Comparison of ENCODE assay signal across 31 mouse cellular contexts in genomic region chr15:83567728-83568127, GRCm38 (mm10). TPM values are rescaled to one million over a fixed set of nuclear protein-coding genes. Genes with fewer than 3 reads are reported as not detected.
DNase-seq lines count a peak whose midpoint lies in the region; ATAC-seq and TF ChIP-seq lines count a peak whose summit lies in the region.
"Had no signal": no experiment of that assay in that cellular context is flagged by ENCODE, and none has a peak within 500 bp of the region (broad histone marks: within the 10 kb centered on the region; RNA-seq: fewer than 3 reads in every experiment).

No protein-coding gene starts in this region.

- H3K36me3 ChIP-seq in liver, embryonic 15.5 days (replicated peaks): peaks cover 14% of the 10 kb centered on the region
- peaks cover 14% of the 10 kb centered on the region for H3K36me3 ChIP-seq in liver, postnatal 0 days (replicated peaks; ENCODE audit: insufficient read depth, low read length)
- peaks cover 0 to 8% of the 10 kb centered on the region in 2 experiments; a peak in 2 of 4 replicates for H3K36me3 ChIP-seq in MEL (ENCODE audit: control insufficient read depth in 1 of 2, insufficient read depth in 2 of 2, low read length in 2 of 2)
- peaks cover 10% of the 10 kb centered on the region for H3K36me3 ChIP-seq in liver, embryonic 16.5 days (ENCODE audit: control insufficient read depth, insufficient read depth)
- H3K36me3 ChIP-seq in hindbrain, embryonic 11.5 days (ENCODE audit: control insufficient read depth, insufficient read depth, low read length): no peaks in the 10 kb centered on the region
- H3K36me3 ChIP-seq: embryonic facial prominence, embryonic 10.5 days; embryonic facial prominence, embryonic 15.5 days; forebrain, embryonic 12.5 days; hindbrain, embryonic 10.5 days; kidney, embryonic 15.5 days; midbrain, embryonic 12.5 days; neural tube, embryonic 13.5 days had no signal

- ATAC-seq in liver, embryonic 15.5 days (ENCODE audit: insufficient read depth): no peak
- no peak for ATAC-seq in liver, postnatal 0 days
- ATAC-seq in liver, embryonic 16.5 days (ENCODE audit: low read depth): no peak
- no peak for ATAC-seq in hindbrain, embryonic 11.5 days (ENCODE audit: low FRiP score)
- ATAC-seq: hindbrain, embryonic 16.5 days had no signal

- no peak for TF ChIP-seq POLR2A in MEL (IDR thresholded peaks at IDR 0.05; ENCODE audit: control insufficient read depth in 1 of 2, insufficient read depth in 1 of 2, low read depth in 1 of 2, low read length in 2 of 2, poor library complexity in 1 of 2)

- no peak overlapping the region for H3K4me2 ChIP-seq in liver, embryonic 15.5 days
- no peak overlapping the region for H3K4me2 ChIP-seq in liver, postnatal 0 days (ENCODE audit: low read depth, low read length)
- H3K4me2 ChIP-seq in liver, embryonic 16.5 days (ENCODE audit: low read depth, low read length): no peak overlapping the region
- no peak overlapping the region for H3K4me2 ChIP-seq in hindbrain, embryonic 11.5 days (replicated peaks; ENCODE audit: low read depth, low read length)
- H3K4me2 ChIP-seq: embryonic facial prominence, embryonic 15.5 days; forebrain, embryonic 12.5 days; kidney, embryonic 15.5 days; midbrain, embryonic 12.5 days; neural tube, embryonic 13.5 days had no signal

- peaks cover 71% of the 10 kb centered on the region for H3K4me1 ChIP-seq in liver, embryonic 15.5 days (replicated peaks)
- peaks cover 33% of the 10 kb centered on the region for H3K4me1 ChIP-seq in liver, postnatal 0 days (ENCODE audit: insufficient read depth)
- peaks cover 3 to 26% of the 10 kb centered on the region in 2 experiments; a peak in 3 of 4 replicates for H3K4me1 ChIP-seq in MEL (ENCODE audit: control insufficient read depth in 1 of 2, insufficient read depth in 2 of 2, low read length in 2 of 2)
- peaks cover 40% of the 10 kb centered on the region for H3K4me1 ChIP-seq in liver, embryonic 16.5 days (ENCODE audit: control insufficient read depth, low read depth, low read length)
- H3K4me1 ChIP-seq in hindbrain, embryonic 11.5 days (replicated peaks; ENCODE audit: control insufficient read depth, insufficient read depth, low read length): 0 out of 2 replicates have a peak, but pooled peaks cover 6% of the 10 kb centered on the region

- peak overlapping the region; percentile 16; the same call in 1 of the 2 replicates for H3K27ac ChIP-seq in liver, embryonic 15.5 days (replicated peaks)
- H3K27ac ChIP-seq in liver, postnatal 0 days (ENCODE audit: low read depth): no peak overlapping the region
- H3K27ac ChIP-seq in MEL (ENCODE audit: control insufficient read depth, low read depth, low read length): no peak overlapping the region
- H3K27ac ChIP-seq in liver, embryonic 16.5 days (ENCODE audit: low read length): 0 out of 2 replicates have a peak overlapping the region, but pooled peaks have one; percentile 3
- H3K27ac ChIP-seq in hindbrain, embryonic 11.5 days (ENCODE audit: low read depth, low read length): no peak overlapping the region
- H3K27ac ChIP-seq: embryonic facial prominence, embryonic 10.5 days; embryonic facial prominence, embryonic 15.5 days; forebrain, embryonic 12.5 days; hindbrain, embryonic 10.5 days; kidney, embryonic 15.5 days; layer of hippocampus, adult 2 months; macrophage; midbrain, embryonic 12.5 days; neural tube, embryonic 13.5 days had no signal

- no peak for TF ChIP-seq RAD21 in MEL (IDR thresholded peaks at IDR 0.05; ENCODE audit: low read depth, low read length)

- 0 out of 2 replicates have a peak overlapping the region, but pooled peaks have one; percentile 1 for H3K9ac ChIP-seq in liver, embryonic 15.5 days
- H3K9ac ChIP-seq in liver, postnatal 0 days (replicated peaks): no peak overlapping the region
- H3K9ac ChIP-seq in MEL (ENCODE audit: control insufficient read depth, low read depth, low read length, poor library complexity, severe bottlenecking): no peak overlapping the region
- H3K9ac ChIP-seq in liver, embryonic 16.5 days (ENCODE audit: low read depth, low read length): no peak overlapping the region
- H3K9ac ChIP-seq in hindbrain, embryonic 11.5 days (ENCODE audit: low read depth, low read length): no peak overlapping the region
- H3K9ac ChIP-seq: embryonic facial prominence, embryonic 15.5 days; forebrain, embryonic 12.5 days; kidney, embryonic 15.5 days; midbrain, embryonic 12.5 days; neural tube, embryonic 13.5 days had no signal

- H3K79me2 ChIP-seq in MEL (ENCODE audit: control insufficient read depth, insufficient read depth, low read length, poor library complexity): peaks cover 2% of the 10 kb centered on the region; the same call in 1 of the 2 replicates

- no peak for TF ChIP-seq CTCF in liver, postnatal 0 days (IDR thresholded peaks at IDR 0.05; ENCODE audit: low read depth)
- no peak for TF ChIP-seq CTCF in MEL (IDR thresholded peaks at IDR 0.05 in 2 of 3, conservative IDR thresholded peaks at IDR 0.05 in 1 of 3; ENCODE audit: control insufficient read depth in 1 of 3, insufficient read depth in 1 of 3, low read depth in 2 of 3, low read length in 3 of 3, poor library complexity in 1 of 3, severe bottlenecking in 1 of 3)

- H3K9me3 ChIP-seq in liver, embryonic 15.5 days (replicated peaks): no peaks in the 10 kb centered on the region
- H3K9me3 ChIP-seq in liver, postnatal 0 days (ENCODE audit: low read length): no peaks in the 10 kb centered on the region
- no peaks in the 10 kb centered on the region for H3K9me3 ChIP-seq in MEL (replicated peaks; ENCODE audit: insufficient read depth, low read length)
- no peaks in the 10 kb centered on the region for H3K9me3 ChIP-seq in liver, embryonic 16.5 days (replicated peaks; ENCODE audit: control insufficient read depth, low read length)
- H3K9me3 ChIP-seq in hindbrain, embryonic 11.5 days (ENCODE audit: control insufficient read depth, low read length): no peaks in the 10 kb centered on the region
- H3K9me3 ChIP-seq: embryonic facial prominence, embryonic 10.5 days; embryonic facial prominence, embryonic 15.5 days; forebrain, embryonic 12.5 days; G1E; hindbrain, embryonic 10.5 days; kidney, embryonic 15.5 days; midbrain, embryonic 12.5 days; neural tube, embryonic 13.5 days had no signal

- WGBS in liver, embryonic 15.5 days (ENCODE audit: insufficient replicate concordance): 76% methylated on average over 3 of the region's 3 CpGs
- WGBS in liver, postnatal 0 days (ENCODE audit: insufficient replicate concordance): 76% methylated on average over 3 of the region's 3 CpGs
- 83% methylated on average over 3 of the region's 3 CpGs for WGBS in liver, embryonic 16.5 days (ENCODE audit: insufficient replicate concordance)
- WGBS in hindbrain, embryonic 11.5 days: 87% methylated on average over 3 of the region's 3 CpGs

- no peaks in the 10 kb centered on the region for H3K27me3 ChIP-seq in liver, embryonic 15.5 days
- no peaks in the 10 kb centered on the region for H3K27me3 ChIP-seq in liver, postnatal 0 days (ENCODE audit: insufficient read depth, low read length)
- H3K27me3 ChIP-seq in MEL (ENCODE audit: control insufficient read depth in 1 of 2, insufficient read depth in 2 of 2, low read length in 2 of 2): no peaks in the 10 kb centered on the region
- H3K27me3 ChIP-seq in liver, embryonic 16.5 days (ENCODE audit: control insufficient read depth, insufficient read depth, low read depth, low read length): no peaks in the 10 kb centered on the region
- peaks cover 7% of the 10 kb centered on the region for H3K27me3 ChIP-seq in hindbrain, embryonic 11.5 days (ENCODE audit: control insufficient read depth, insufficient read depth, low read length)
- H3K27me3 ChIP-seq: embryonic facial prominence, embryonic 15.5 days; kidney, embryonic 15.5 days had no signal

- DNase-seq in liver, postnatal 0 days: no peak
- DNase-seq in MEL (ENCODE audit: low read depth, low spot score): no peak
- DNase-seq in layer of hippocampus, postnatal 14 days (ENCODE audit: low spot score in 2 of 2): no peak
- no peak for DNase-seq in hindbrain, embryonic 11.5 days (ENCODE audit: low spot score)
- DNase-seq in layer of hippocampus, adult 18-20 months (ENCODE audit: low spot score in 2 of 2): no peak
- DNase-seq: adrenal gland, postnatal 25 days; cerebellum, adult 11-12 months; cerebellum, postnatal 14 days; gastrocnemius, postnatal 14 days; heart, postnatal 14 days; kidney, adult 18-20 months; kidney, postnatal 25 days; layer of hippocampus, postnatal 36 days; left cerebral cortex, postnatal 4 days; lung, adult 2 months; lung, postnatal 10 days; right cerebral cortex, postnatal 4 days had no signal

- H3K4me3 ChIP-seq in liver, embryonic 15.5 days (replicated peaks): no peak overlapping the region
- H3K4me3 ChIP-seq in liver, postnatal 0 days (ENCODE audit: low read depth, low read length): no peak overlapping the region
- no peak overlapping the region for H3K4me3 ChIP-seq in MEL (ENCODE audit: control insufficient read depth in 1 of 2, insufficient read depth in 1 of 2, low read depth in 2 of 2, low read length in 2 of 2)
- no peak overlapping the region for H3K4me3 ChIP-seq in liver, embryonic 16.5 days (ENCODE audit: low read depth, low read length)
- H3K4me3 ChIP-seq in hindbrain, embryonic 11.5 days (ENCODE audit: low read depth, low read length): no peak overlapping the region
- H3K4me3 ChIP-seq: embryonic facial prominence, embryonic 10.5 days; embryonic facial prominence, embryonic 15.5 days; forebrain, embryonic 12.5 days; hindbrain, embryonic 10.5 days; kidney, embryonic 15.5 days; layer of hippocampus, adult 2 months; midbrain, embryonic 12.5 days; neural tube, embryonic 13.5 days had no signal

- TF ChIP-seq EP300 in liver, postnatal 0 days (IDR thresholded peaks at IDR 0.05; ENCODE audit: low read depth): no peak
- TF ChIP-seq EP300 in MEL (IDR thresholded peaks at IDR 0.05; ENCODE audit: low read depth in 1 of 2, low read length in 2 of 2): no peak

RNA-seq across cellular contexts. Expression of gene Mcat, which starts 4.1 kb away (rescaled TPM):
- 15.4 and 16.8 TPM in 2 replicates for polyA plus RNA-seq in liver, embryonic 15.5 days (2015; fragmentation: Nextera tagmentation; extraction: Ambion mirVana)
- 20.0 and 20.5 TPM in 2 replicates for polyA plus RNA-seq in liver, postnatal 0 days (2015; fragmentation: Nextera tagmentation; extraction: Ambion mirVana)
- 32.6 and 35.9 TPM in 2 replicates for total RNA-seq in MEL (2012; rRNA removed)
- polyA plus RNA-seq in MEL (2012; ENCODE audit: insufficient read depth in 1 of 2, insufficient read length in 2 of 2, low read depth in 1 of 2, low replicate concordance in 2 of 2, missing spikeins in 1 of 2): 10 to 100 TPM in 1 of 2 experiments, not detected in 1; 28.8 TPM
- polyA plus RNA-seq in liver, embryonic 16.5 days (2015; fragmentation: Nextera tagmentation; extraction: Ambion mirVana): 12.0 and 13.1 TPM in 2 replicates
- 10 to 100 TPM; 29.3 to 30.5 TPM for total RNA-seq in layer of hippocampus, postnatal 14 days (2021)
- 38.9 and 39.0 TPM in 2 replicates for polyA plus RNA-seq in hindbrain, embryonic 11.5 days (2014; fragmentation: Nextera tagmentation; extraction: Ambion mirVana)
- 10 to 100 TPM; 21.8 to 29.3 TPM for total RNA-seq in layer of hippocampus, adult 18-20 months (2021)

RNA-seq across cellular contexts. Expression of gene Tspo, which starts 4.3 kb away (rescaled TPM):
- polyA plus RNA-seq in liver, embryonic 15.5 days (2015; fragmentation: Nextera tagmentation; extraction: Ambion mirVana): 202 and 217 TPM in 2 replicates
- 168 and 183 TPM in 2 replicates for polyA plus RNA-seq in liver, postnatal 0 days (2015; fragmentation: Nextera tagmentation; extraction: Ambion mirVana)
- total RNA-seq in MEL (2012; rRNA removed): 61.3 and 80.0 TPM in 2 replicates
- polyA plus RNA-seq in MEL (2012; ENCODE audit: insufficient read depth in 1 of 2, insufficient read length in 2 of 2, low read depth in 1 of 2, low replicate concordance in 2 of 2, missing spikeins in 1 of 2): 10 to 100 TPM in 1 of 2 experiments, not detected in 1; 66.5 TPM
- 179 and 184 TPM in 2 replicates for polyA plus RNA-seq in liver, embryonic 16.5 days (2015; fragmentation: Nextera tagmentation; extraction: Ambion mirVana)
- total RNA-seq in layer of hippocampus, postnatal 14 days (2021): 1 to 10 TPM; 2.2 to 4.0 TPM
- polyA plus RNA-seq in hindbrain, embryonic 11.5 days (2014; fragmentation: Nextera tagmentation; extraction: Ambion mirVana): 27.4 and 32.0 TPM in 2 replicates
- 1 to 10 TPM; 6.7 to 8.5 TPM for total RNA-seq in layer of hippocampus, adult 18-20 months (2021)

RNA-seq across cellular contexts. Expression of gene Ttll12, which starts 27.2 kb away (rescaled TPM):
- polyA plus RNA-seq in liver, embryonic 15.5 days (2015; fragmentation: Nextera tagmentation; extraction: Ambion mirVana): 35.6 and 38.5 TPM in 2 replicates
- polyA plus RNA-seq in liver, postnatal 0 days (2015; fragmentation: Nextera tagmentation; extraction: Ambion mirVana): 10.9 and 12.9 TPM in 2 replicates
- 41.9 and 43.9 TPM in 2 replicates for total RNA-seq in MEL (2012; rRNA removed)
- polyA plus RNA-seq in MEL (2012; ENCODE audit: insufficient read depth in 1 of 2, insufficient read length in 2 of 2, low read depth in 1 of 2, low replicate concordance in 2 of 2, missing spikeins in 1 of 2): 10 to 100 TPM in 1 of 2 experiments, not detected in 1; 76.5 TPM
- 31.8 and 33.2 TPM in 2 replicates for polyA plus RNA-seq in liver, embryonic 16.5 days (2015; fragmentation: Nextera tagmentation; extraction: Ambion mirVana)
- 10 to 100 TPM; 15.1 TPM for total RNA-seq in layer of hippocampus, postnatal 14 days (2021)
- 43.4 and 43.6 TPM in 2 replicates for polyA plus RNA-seq in hindbrain, embryonic 11.5 days (2014; fragmentation: Nextera tagmentation; extraction: Ambion mirVana)
- 10 to 100 TPM; 11.7 to 12.1 TPM for total RNA-seq in layer of hippocampus, adult 18-20 months (2021)

RNA-seq across cellular contexts. Expression of gene Bik, which starts 41.1 kb away (rescaled TPM):
- polyA plus RNA-seq in liver, embryonic 15.5 days (2015; fragmentation: Nextera tagmentation; extraction: Ambion mirVana): 1.9 and 2.2 TPM in 2 replicates
- polyA plus RNA-seq in liver, postnatal 0 days (2015; fragmentation: Nextera tagmentation; extraction: Ambion mirVana): 6.2 and 6.4 TPM in 2 replicates
- 5.1 and 7.6 TPM in 2 replicates for total RNA-seq in MEL (2012; rRNA removed)
- polyA plus RNA-seq in MEL (2012; ENCODE audit: insufficient read depth in 1 of 2, insufficient read length in 2 of 2, low read depth in 1 of 2, low replicate concordance in 2 of 2, missing spikeins in 1 of 2): 10 to 100 TPM in 1 of 2 experiments, not detected in 1; 10.2 TPM
- 1.8 TPM in 2 replicates for polyA plus RNA-seq in liver, embryonic 16.5 days (2015; fragmentation: Nextera tagmentation; extraction: Ambion mirVana)
- under 1 TPM in 1 of 2 experiments, not detected in 1; 0.37 TPM for total RNA-seq in layer of hippocampus, postnatal 14 days (2021)
- 2.1 and 3.3 TPM in 2 replicates for polyA plus RNA-seq in hindbrain, embryonic 11.5 days (2014; fragmentation: Nextera tagmentation; extraction: Ambion mirVana)
- under 1 TPM; 0.43 to 0.47 TPM for total RNA-seq in layer of hippocampus, adult 18-20 months (2021)
- total RNA-seq: G1E; granulocyte monocyte progenitor cell, adult 5-6 weeks; layer of hippocampus, adult 2 months; left cerebral cortex, postnatal 4 days had no signal
- polyA plus RNA-seq: G1E, macrophage had no signal

RNA-seq across cellular contexts. Expression of gene Ttll1, which starts 57.0 kb away (rescaled TPM):
- 4.5 and 4.9 TPM in 2 replicates for polyA plus RNA-seq in liver, embryonic 15.5 days (2015; fragmentation: Nextera tagmentation; extraction: Ambion mirVana)
- 2.7 and 3.2 TPM in 2 replicates for polyA plus RNA-seq in liver, postnatal 0 days (2015; fragmentation: Nextera tagmentation; extraction: Ambion mirVana)
- total RNA-seq in MEL (2012; rRNA removed): 3.4 and 4.4 TPM in 2 replicates
- polyA plus RNA-seq in MEL (2012; ENCODE audit: insufficient read depth in 1 of 2, insufficient read length in 2 of 2, low read depth in 1 of 2, low replicate concordance in 2 of 2, missing spikeins in 1 of 2): 10 to 100 TPM in 1 of 2 experiments, not detected in 1; 14.1 TPM
- polyA plus RNA-seq in liver, embryonic 16.5 days (2015; fragmentation: Nextera tagmentation; extraction: Ambion mirVana): 4.3 and 4.7 TPM in 2 replicates
- total RNA-seq in layer of hippocampus, postnatal 14 days (2021): 10 to 100 TPM; 37.8 to 39.2 TPM
- 37.0 and 38.9 TPM in 2 replicates for polyA plus RNA-seq in hindbrain, embryonic 11.5 days (2014; fragmentation: Nextera tagmentation; extraction: Ambion mirVana)
- 10 to 100 TPM; 36.0 to 38.5 TPM for total RNA-seq in layer of hippocampus, adult 18-20 months (2021)

Comparison
In these comparisons a context has a peak if more than half of its experiments do, and no peak if none do; other contexts are left out.
1. H3K27ac ChIP-seq: peak in liver, embryonic 15.5 days (single experiment) and liver, embryonic 16.5 days (single experiment); none in liver, postnatal 0 days (single experiment), MEL (single experiment) and hindbrain, embryonic 11.5 days (single experiment).